Mouse (Mus musculus) gastrocnemius, adult 2 months (tissue): ENCODE data around the gene Apol11a. TPM values are rescaled to one million over a fixed set of nuclear protein-coding genes. Genes with fewer than 3 reads are reported as not detected.
A peak's percentile ranks its signal among the peaks of the same experiment; 100 is the strongest.
"Not testable (repeated sequence)": the region's sequence is repeated elsewhere in the genome, so short reads cannot be mapped to it uniquely, and the experiment has no call there.

ENCODE experiments used
- DNase-seq: peaks from one replicate; pipeline ENCODE4 v3.0.0; 2022
- H3K27ac ChIP-seq: fragments of 200-600 bp; 2 replicates; pipeline ENCODE4 v1.8.1; 2022; ENCODE audit warnings: mild to moderate bottlenecking
- H3K4me3 ChIP-seq: fragments of 200-600 bp; 2 replicates; pipeline ENCODE4 v1.8.1; 2022; ENCODE audit warnings: mild to moderate bottlenecking, moderate library complexity
- CTCF ChIP-seq: fragments of 200-600 bp; IDR thresholded peaks from 2 replicates; pipeline ENCODE4 v1.8.1; 2022; ENCODE audit warnings: antibody characterized with exemption, mild to moderate bottlenecking, moderate library complexity
- intact Hi-C: fragments of 180-260 bp; cut with DNase I; formaldehyde crosslinking; loops from one replicate; pipeline ENCODE4 v1.15.1; 2025
- long read RNA-seq, 2 experiments: library from polyadenylated mRNA; stranded (forward); transcript quantifications; one replicate each; pipeline ENCODE4 v2.0.0; 2021
- total RNA-seq, 2 experiments: library from RNA; stranded (reverse); gene quantifications; 2 replicates each; pipeline ENCODE4 v1.2.3; 2021

Apol11a gene
- not detected for total RNA-seq
- long read RNA-seq, experiment 1 = 0 reads
- long read RNA-seq, experiment 2 = 0 reads

DNA sequence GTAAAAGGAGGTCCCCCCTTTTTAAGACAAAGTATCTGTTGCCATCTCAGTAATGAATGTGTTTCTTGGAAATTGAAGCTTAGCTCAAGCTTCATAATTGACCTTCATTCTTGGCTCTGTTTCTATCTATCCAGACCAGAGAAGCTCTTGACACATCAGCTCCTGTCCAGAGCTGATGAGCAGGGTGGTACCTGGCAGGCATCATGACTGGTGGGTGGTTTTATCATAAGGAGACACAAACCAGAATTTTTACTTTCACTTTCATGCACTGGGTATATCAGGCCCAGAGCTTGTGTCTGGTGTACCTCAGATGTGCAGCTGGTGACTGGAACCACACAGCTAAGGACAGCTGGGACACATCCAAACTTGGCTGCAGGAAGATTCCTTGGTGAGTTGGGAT is at the start of gene Apol11a:
Apol11a (plus strand) TSS at position 306 of the 400 bp plus-strand sequence.
- H3K27ac ChIP-seq, intact Hi-C loops, H3K4me3 ChIP-seq, DNase-seq: not testable (repeated sequence)

DNA sequence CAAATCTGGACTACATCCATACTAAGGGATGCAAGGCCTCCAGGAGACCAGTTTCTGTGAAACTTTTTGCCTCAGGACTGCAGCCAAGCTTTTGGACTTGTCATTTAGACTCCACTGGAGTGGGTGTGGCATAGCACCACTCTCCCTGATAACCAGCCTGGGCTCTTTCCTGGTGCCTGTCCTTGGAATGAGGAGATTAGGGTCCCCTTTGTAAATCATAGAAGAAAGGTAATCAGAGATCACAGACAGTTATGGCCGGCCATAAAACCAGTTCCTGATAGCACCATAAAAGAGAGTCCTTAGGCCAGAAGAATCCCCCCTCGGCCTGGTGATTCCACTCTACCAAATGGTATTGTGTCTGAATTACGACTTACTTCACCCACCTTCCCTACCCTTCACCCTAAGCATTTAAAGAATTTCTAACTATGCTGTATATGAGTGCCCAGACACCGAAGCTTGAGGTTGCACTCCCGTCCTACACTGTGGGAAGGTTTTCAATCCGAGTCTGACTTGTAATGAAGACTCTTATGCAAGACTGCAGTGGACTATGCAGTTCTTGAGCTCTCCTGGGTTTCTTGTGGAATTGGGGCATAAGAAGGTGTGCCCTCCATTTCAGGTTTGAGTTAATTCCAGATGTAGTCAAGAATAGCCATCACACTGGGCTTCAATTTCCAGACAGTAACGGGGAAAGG is 33.2 kb upstream of the Apol11a start:
- DNase-seq, H3K27ac ChIP-seq, intact Hi-C loops, H3K4me3 ChIP-seq: not testable (repeated sequence)

DNA sequence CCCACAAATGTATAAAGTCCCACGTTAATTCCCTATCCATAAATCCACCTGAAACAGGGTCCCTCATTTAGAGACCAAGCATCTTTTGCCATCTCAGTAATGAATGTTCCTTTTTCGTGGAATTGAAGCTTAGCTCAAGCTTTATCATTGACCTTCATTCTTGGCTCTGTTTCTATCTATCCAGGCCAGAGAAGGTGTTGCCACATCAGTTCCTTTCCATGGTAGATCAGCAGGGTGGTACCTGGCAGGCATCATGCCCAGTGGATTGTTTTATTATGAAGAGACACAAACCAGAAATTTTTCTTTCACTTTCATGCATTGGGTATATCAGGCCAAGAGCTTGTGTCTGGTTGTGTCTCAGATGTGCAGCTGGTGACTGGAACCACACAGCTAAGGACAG is 31.4 kb upstream of the Apol11a start, which contains the start of gene Apol10a:
Apol10a (plus strand) TSS at position 355 of the 400 bp plus-strand sequence.
- DNase-seq, H3K27ac ChIP-seq, intact Hi-C loops, H3K4me3 ChIP-seq: not testable (repeated sequence)

DNA sequence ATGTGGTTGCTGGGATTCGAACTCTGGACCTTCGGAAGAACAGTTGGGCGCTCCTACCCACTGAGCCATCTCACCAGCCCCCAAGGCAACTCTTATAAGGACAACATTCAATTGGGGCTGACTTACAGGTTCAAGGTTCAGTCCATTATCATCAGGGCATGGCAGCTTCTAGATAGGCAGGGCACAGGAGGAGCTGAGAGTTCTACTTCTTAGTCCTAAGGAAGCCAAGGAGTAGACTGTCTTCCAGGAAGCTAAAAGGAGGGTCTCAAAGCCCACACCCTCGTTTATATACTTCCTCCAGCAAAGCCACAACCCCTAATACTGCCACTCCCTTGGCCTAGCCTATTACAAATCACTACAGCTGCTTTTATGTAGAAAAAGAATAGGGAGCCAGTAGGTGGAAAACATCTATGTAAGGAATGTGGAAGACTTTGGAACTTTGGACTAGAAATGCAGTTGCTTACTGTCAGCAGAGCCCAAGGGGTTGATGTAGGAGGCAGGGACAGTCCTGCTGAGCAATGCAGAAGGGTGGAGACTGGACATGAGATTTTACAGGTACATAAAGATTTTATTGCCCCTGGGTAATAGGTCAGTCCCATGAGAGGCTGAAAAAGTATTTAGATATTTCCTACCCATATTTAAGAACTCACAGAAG is 25.8 kb upstream of the Apol11a start:
- no peak for DNase-seq
- intact Hi-C loops = no loop called here
- Histone ChIP-seq H3K4me3 (no peak overlapping the region), H3K27ac (no peak overlapping the region)
- TF ChIP-seq CTCF = no peak

DNA sequence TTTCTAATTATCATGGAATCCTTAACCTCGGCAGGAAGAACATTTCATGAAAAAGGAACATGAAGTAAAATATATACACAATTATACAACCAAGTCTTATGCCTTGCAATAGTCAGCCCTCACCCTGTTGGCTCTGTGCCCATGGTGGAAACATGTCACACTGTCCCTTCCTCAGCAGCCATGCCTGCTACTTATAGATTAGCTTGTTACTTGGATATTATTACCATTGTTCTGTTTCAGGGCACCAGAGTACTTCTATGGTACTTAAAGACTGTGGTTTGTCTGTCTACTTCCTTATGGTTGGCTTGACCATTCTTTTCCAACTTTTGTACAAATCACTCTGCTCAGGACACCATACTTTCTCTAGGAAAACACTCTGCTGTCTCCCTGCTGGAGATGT is 14.9 kb upstream of the Apol11a start:
- H3K4me3 ChIP-seq, H3K27ac ChIP-seq, intact Hi-C loops, DNase-seq: not testable (repeated sequence)

DNA sequence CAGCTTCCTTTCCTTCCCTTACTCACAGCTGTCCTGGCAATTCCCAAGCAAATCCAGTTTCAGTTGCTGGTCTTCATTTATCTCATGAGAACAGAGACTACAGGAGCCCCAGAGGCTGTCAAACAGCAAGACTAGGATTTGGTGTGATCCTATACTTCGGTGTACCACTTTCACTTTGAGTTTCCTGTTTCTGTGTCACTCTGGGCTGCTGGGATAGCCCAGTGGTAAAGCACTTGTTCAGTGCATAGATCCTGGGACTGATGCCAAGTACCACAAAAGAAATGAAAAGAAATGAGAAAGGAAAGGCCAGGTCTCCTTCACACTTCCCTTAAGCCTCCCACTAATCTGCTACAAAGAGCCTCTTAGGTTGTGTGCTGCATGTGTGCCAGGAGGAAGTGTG is 13.4 kb upstream of the Apol11a start:
- intact Hi-C loops, DNase-seq, H3K4me3 ChIP-seq, H3K27ac ChIP-seq: not testable (repeated sequence)

DNA sequence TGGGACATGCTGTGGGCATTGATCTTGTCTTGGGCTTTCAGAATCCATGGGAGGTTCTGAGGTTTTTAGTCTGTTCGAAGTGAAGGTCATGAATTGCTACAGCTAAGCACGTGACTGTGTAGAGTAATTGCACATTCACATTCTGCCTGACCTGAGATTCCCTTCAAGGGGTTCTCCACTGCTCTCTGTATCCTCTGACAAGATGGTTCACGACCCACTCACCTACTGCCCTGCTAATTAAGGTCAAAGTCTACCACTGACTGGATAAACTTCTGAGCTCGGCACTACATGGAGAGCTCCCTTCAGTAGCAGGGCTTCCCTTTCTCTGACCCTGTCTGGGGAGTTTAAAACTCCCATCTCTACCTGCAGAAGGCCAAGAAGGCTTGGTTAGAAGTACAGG is 12.5 kb downstream of the Apol11a start:
- DNase-seq, H3K27ac ChIP-seq, H3K4me3 ChIP-seq: not testable (repeated sequence)
- intact Hi-C loops = loop anchor here (5.0 kb wide), 1 partner anchor 112 kb away; no protein-coding TSS in a partner anchor

DNA sequence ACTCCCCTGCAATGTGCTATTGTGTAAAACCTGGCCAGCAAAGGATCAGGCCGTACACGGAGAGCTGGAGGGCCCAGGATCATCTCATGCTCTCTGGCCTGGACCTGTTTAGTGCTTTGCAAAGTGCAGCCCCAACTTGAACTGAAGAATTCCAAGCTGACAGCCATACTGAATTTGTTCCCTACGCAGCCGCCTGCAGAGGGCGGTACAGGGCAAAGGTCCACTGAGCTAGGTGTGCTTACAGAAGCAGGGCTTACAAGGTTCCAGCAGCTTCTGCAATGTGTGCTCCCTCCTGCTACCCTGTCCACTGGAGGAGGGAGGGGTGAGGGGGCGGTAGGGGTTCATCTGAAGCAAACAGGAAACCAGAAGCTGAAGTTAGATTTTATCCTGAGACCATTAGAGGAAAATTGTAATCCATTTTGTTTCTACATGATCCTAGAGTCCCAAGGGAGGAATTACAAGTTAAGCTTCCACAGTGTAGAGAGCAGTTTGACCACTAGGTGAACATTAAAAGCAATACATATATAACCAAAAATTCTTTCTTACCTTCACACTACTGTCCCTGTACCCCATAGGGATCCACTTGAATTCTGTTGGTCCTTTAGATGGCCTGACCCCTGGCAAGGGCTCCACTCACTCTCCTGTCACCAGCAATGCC is 15.2 kb downstream of the Apol11a start:
- intact Hi-C loops = loop anchor here (5.0 kb wide), 1 partner anchor 109 kb away; no protein-coding TSS in a partner anchor
- peak; percentile 59 for TF ChIP-seq CTCF
- peak; percentile 73 for DNase-seq
- not testable (repeated sequence) for H3K27ac ChIP-seq, H3K4me3 ChIP-seq

DNA sequence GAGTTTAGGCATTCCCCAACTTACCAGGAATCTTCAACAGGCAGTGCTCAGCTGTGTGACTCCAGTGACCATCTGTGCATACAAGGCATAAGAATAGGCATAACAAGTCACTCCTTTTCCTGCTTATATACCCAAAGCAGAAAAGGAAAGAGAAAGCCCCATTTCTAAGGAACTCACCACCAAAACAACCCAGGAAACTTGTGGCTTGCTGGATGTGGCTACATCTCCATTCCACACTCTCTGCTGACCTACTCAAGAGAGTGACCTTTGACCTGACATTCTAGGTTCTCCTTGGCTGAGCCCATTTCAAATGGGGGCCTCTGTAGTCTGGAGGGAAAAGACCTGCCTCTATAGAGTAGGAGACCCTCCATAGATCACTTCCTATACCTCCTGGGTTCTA is 25.1 kb downstream of the Apol11a start, which contains the start of gene Apol7c:
Apol7c (minus strand) TSS at position 101 of the 400 bp plus-strand sequence.
- no peak for TF ChIP-seq CTCF
- no peak within 1 kb of the TSS for H3K27ac ChIP-seq
- intact Hi-C loops = no loop called here
- DNase-seq = no peak
- H3K4me3 ChIP-seq = no peak within 1 kb of the TSS

DNA sequence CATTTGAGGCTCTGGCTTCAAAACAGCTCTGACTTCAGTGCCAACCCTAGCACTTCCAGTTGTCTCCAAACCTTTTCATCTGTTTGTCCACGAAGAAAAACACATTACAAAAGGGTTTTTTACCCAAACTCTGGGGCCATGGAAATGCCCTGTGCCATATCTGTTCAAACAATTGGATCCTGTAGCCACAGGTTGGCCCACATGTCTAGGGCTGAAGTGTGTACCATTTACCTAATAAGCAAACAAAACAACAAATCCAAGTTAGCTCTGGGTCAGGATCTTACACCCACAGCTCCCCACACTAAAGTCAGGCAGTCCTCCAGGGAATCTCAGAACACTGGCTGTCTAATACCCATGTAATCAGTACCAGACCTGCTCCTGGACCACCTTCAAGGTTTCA is 31.1 kb downstream of the Apol11a start:
- intact Hi-C loops, H3K4me3 ChIP-seq, H3K27ac ChIP-seq, DNase-seq: not testable (repeated sequence)

DNA sequence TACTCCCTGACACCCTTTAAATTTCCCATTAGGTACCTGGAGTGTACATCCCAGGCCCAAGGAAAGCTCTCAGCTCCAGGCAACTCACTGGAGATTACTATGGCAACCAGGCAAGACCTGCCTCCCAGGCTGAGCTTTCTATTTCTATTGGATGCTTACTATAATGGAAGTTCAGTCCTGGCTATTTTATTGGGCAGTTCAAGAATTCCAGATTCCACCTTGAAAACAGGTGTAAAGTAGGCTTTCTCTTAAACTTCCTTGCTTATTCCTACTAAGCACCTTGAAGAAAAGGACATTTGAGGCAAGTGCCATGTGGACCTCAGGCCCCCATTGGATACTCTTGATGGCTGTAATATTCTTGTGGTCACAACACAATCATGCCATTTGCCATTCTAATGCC is 53.7 kb downstream of the Apol11a start, which contains the start of gene 1700025B11Rik:
1700025B11Rik (minus strand) TSS at position 101 of the 400 bp plus-strand sequence.
- intact Hi-C loops = loop anchor here (1.0 kb wide), 1 partner anchor 38 kb away; the partner anchor contains the start of gene Gm36245
- no peak for DNase-seq
- Histone ChIP-seq H3K27ac (no peak within 1 kb of the TSS), H3K4me3 (no peak within 1 kb of the TSS)
- no peak for TF ChIP-seq CTCF

DNA sequence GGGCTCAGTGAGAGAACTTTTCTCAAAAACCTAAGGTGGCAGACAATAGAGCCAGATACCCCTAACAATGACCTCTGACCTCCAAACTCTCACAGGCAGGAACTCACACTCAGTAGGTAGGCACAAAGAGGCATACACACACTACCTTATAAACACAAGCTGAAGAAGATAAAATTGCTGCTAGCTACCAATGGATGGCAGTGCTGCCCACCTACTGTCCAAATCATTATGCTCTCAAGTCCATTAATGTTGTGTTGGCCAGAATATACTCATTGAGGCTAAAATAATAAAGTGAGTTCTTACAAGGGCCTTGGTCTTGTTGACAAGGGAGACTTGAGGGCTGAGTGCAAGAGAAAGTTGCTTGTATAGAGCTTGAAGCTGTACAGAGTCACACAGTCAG is 55.1 kb downstream of the Apol11a start:
- Histone ChIP-seq H3K4me3 (no peak overlapping the region), H3K27ac (no peak overlapping the region)
- intact Hi-C loops = no loop called here

More for the DNA sequence above, 55.1 kb downstream of the Apol11a start:
- no peak for DNase-seq
- peak; percentile 49 for TF ChIP-seq CTCF

Other genes starting within 250 kb of the Apol11a start
- 10 to 100 TPM; 48.2 to 78.6 TPM for gene Rbfox2, start 201.3 kb upstream of the Apol11a start, total RNA-seq
- 1 to 10 TPM in 1 of 2 experiments, under 1 TPM in 1; 0.31 to 1.2 TPM for gene Apol7a, start 109.2 kb upstream of the Apol11a start, total RNA-seq
- gene Apol9a, start 97.1 kb upstream of the Apol11a start, total RNA-seq = not detected
- gene Apol7b, start 60.8 kb upstream of the Apol11a start, total RNA-seq = under 1 TPM; 0.20 to 0.99 TPM
- gene Apol10a, start 31.2 kb upstream of the Apol11a start, total RNA-seq = not detected
- gene Apol7c, start 25.0 kb downstream of the Apol11a start, total RNA-seq = not detected
- not detected for gene 1700025B11Rik, start 53.6 kb downstream of the Apol11a start, total RNA-seq
- under 1 TPM; 0.36 TPM for gene Apol10b, start 87.9 kb downstream of the Apol11a start, total RNA-seq
- not detected for gene Gm36245, start 91.0 kb downstream of the Apol11a start, total RNA-seq
- under 1 TPM in 1 of 2 experiments, not detected in 1; 0.11 TPM for gene Apol11b, start 135.0 kb downstream of the Apol11a start, total RNA-seq
- gene Apol7e, start 190.6 kb downstream of the Apol11a start, total RNA-seq = not detected
- gene Apol9b, start 220.8 kb downstream of the Apol11a start, total RNA-seq = not detected
- under 1 TPM; 0.08 to 0.31 TPM for gene Apol8, start 248.7 kb downstream of the Apol11a start, total RNA-seq